Mouse (Mus musculus) adipocyte (in vitro differentiated cells): ENCODE measurements around the gene Vpreb3.

ENCODE experiments used
- DNase-seq: peaks from one replicate; pipeline ENCODE4 v3.0.0-alpha.2; 2016; ENCODE audit warnings: low spot score

Vpreb3 gene

DNA sequence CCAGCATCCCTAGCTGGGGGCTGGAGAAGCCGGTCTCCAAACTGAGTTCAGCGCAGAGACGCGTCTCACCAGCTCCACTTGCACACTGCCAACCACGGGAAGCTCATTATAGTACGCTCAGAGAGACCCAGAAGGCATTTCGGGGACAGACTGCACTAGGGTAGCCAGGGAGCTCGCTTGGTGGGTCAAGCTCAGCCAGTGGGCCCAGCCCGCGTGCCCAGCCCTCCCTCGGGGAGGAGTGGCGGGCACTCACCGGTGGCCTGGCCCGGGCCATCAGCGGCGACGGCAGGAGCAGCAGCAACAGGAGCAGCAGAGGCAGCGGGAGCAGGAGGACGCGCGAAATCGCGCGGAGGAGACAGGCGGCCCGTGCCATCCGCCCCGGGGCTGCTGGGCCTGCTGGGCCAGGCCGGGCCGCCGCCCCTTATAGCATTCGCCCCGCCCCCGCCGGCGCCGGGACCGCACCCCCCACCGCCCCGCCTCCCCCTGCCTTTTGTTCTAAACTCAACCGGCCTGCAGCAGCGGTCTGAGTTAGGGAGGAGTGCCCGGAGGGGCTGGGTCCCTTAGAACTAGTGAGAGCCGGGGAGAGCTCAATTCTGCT lies 10.7 kb upstream of the Vpreb3 start:
- DNase-seq: peak; percentile 54

DNA sequence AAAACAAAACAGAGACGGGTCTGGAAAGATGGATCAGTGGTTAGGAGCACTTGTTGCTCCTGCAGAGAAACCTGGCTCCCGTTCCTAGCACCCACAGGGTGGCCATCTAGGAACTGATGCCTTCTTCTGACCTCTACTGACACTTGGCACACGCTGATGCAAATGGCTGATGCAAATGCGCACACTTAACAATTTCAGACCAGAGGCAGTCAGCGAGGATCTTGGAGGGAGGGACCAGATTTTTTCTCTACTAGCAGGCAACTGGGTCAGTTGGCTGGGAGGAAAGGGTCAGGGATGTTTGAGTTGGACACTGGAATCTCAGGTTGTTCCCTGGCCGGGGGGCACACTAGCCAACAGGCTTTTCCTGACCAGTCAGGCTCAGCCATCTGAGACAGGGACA lies 10.0 kb upstream of the Vpreb3 start, which contains the start of gene Chchd10:
Chchd10 (plus strand) TSS at position 240 of the 400 bp plus-strand sequence.
- no peak for DNase-seq

DNA sequence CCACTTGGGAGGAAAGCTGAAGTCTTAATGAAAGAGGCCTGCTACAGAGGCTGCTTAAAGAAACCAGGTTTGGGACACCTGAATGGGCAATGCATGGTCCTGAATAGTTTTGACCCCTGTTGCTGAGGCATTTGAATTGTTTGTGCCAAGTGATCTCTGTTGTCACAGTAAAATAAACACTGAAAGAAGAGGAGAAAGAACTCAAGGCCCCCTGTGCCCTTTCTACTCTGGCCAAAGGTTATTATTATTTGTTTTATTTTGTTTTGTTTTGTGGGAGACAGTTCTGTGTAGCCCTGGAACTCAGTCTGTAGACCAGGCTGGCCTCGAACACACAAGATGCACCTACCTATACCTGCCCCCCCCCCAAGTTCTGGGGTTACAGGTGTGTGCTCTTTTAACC lies 7.9 kb upstream of the Vpreb3 start:
- no peak for DNase-seq

DNA sequence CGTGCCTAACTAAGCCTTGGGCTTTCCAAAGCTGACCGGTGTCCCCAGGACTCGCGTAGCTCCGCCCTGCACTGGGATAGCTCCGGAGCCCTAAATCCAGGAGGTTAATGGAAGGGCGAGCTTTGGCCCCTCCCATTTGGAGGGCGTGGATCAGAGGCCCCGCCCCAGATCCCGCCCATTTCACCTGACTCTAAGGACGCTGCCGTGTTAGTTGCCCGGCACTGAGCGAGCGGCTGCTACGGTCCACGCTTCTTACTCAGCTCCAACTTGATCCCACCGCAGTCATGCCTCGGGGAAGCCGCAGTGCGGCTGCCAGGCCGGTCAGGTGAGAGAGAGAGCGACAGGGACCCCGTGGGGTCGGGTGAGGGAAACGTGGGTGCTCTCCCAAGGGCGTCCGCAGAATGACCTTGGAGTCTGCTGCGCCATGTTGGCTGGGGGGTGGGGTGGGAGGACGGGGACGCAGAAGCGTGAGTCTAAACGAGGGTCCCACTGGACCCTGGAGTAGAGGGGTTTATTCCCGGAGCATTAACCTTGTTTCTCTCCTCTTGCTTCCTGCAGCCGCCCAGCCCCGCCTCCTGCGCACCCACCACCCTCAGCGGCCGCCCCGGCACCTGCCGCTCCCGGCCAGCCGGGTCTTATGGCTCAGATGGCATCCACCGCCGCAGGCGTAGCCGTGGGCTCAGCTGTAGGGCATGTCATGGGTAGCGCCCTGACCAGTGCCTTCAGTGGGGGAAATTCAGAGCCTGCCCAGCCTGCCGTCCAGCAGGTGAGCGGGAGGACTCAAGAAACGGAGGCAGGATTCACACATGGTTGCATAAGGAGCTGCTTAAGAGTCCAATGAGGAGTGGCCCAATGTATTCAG lies 6.9 kb upstream of the Vpreb3 start, which contains the start of gene Mmp11:
Mmp11 (minus strand) TSS at position 817 of the 862 bp plus-strand sequence.
- no peak for DNase-seq

DNA sequence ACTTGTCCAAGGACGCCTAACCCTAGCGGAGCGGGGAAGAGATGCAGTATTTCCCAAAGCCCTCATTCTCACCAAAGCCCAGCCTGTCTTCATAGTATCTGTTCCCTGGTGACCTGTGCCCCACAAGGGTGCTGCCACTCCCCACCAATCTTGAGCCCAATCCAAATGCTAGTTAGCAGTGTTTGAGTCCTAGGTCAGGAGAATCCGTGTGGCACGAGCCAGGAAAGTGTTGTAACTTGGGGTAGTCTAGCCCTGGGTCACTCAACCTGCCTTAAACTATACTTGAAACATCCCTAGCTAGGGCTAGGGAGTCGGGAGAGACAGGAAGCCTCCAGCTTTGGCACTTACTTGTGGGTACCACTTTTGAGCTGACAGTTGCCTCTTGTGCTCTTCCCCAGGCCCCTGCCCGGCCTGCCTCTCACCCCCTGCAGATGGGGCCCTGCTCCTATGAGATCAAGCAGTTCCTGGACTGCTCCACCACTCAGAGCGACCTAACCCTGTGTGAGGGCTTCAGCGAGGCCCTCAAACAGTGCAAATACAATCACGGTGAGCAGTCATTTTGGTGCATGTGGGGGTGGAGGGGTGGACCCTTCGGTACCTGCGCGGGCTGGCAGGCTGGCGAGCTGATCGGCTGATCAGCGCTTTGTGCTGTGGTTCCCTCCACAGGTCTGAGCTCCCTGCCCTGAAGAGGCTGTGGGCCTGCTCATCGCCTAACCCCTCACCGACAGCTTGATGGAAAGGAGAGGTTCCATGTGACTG lies 5.8 kb upstream of the Vpreb3 start:
- DNase-seq: peak; percentile 66

DNA sequence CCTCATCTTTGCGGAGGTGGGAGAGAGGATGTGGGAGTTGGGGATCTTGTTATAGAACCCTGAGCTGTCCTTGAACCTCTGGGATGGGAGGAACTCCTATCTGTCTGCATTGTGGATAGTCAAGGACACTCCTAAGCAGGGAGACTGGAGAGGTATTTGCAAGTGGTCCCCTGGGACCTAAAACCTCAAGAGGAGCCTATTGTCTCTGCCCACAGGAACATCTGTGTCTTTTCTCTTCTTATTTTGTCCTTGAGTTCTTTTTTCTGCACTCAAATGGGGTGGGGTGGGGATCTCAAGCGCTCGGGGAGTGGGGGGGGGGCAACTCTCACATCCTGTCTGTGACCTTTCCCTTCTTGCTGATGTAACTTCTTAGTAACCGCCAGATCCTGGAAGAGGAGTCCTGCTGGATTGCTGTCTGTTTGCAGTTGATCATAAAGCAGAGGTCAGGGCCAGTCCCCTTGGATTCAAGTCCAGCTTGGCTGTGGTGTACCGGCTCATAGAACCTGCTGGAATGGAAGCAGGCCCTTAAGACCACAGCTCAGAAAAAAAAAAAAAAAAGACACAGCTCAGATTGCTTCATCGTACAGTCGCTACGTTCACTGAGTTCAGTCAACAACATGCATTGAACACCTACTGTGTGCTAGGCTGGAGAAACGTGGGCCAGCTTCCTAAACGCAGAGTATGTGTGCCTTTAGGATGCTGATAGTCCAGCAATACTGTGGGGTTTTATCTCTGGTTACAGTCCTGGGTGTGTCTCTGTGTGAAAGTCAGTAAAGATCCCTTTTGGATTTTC lies 4.8 kb upstream of the Vpreb3 start:
- peak; percentile 46 for DNase-seq

DNA sequence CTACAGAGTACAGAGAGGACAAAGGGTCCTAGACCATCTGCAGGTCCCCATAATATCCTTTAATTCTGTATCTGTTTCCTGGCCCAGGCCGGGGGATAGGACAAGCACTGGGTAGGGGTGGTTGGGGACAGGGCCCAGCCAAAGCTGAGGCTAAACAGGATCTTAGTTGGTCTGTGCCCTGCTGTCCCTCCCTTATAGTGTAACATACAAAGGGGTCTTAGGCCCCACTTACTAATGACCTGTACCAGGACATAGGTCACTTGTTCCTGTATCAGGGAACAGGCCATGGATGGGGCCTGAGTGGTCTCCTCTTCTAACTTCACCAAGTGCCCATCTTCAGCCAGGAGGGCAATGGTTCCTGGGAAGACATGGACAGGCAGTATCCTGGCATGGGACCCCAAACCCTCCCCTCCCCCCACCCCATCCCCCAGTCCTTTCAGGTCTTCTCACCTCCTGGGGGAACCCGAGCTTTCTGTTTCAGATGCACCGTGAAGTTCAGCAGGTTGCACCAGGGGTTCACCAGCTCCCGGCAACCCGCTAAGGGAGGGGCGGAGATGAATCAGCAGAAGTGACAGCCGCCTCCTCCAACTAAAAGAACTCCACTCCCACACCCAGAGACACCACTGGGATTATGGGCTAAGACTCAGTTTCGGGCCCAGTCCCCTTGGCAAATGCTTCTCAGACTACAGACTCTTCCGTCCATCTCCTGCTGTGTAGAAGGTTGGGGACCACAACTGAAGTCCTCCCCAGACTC lies 3.2 kb upstream of the Vpreb3 start:
- DNase-seq: no peak

DNA sequence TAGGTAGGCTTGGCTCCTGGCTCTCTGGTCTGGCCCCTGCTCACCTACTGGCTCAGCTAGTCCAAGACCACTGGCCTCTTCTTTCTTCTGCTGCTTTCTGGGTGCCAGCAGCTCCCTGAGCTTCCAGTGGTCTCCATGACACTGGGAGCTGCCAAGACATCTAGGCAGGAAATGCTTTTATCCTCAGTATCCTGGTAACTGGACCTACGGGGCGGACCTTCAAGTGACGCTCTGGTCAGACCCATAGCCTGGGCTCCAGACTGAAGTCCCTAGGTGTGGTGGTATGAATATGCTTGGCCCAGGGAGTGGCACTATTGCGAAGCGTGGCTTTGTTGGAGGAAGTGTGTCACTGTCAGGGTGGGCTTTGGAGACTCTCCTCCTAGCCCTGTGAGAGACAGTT lies 2.3 kb upstream of the Vpreb3 start, which contains the start of gene Gm867:
Gm867 (minus strand) TSS at position 153 of the 400 bp plus-strand sequence.
- no peak for DNase-seq

DNA sequence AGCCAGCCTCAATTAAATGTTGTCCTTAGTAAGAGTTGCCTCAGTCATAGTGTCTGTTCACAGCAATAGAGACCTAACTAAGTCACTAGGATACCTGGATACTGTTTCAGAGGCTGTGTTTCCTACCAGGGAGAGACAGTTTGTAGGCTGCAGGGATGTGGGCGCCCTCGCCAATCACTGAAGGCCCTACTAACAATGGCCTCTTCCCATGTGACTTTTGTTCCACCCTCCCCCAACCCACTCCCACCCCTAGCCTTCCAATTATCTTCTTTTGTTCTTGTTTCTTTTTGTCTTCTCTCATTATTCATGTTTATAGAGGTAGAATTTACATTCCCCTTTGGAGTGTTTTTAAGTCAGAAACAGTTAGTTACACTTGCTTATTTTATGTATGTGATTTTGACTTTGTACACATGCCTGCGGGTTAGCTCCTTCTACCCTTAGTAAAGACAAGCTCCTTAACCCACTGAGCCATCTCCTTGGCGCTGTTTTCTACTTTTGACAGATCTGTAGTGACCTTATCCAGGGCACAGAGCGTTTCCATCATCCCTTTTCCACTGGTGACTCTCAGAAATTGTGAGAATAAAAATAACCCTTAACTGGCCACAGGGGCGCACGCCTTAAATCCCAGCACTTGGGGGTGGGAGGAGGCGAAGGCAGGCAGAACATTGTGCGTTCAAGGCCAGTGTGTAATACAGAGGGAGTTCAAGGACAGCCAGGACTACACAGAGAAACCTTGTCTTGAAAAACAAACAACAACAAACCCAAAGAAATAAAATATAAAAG lies 1.6 kb upstream of the Vpreb3 start:
- DNase-seq: no peak

DNA sequence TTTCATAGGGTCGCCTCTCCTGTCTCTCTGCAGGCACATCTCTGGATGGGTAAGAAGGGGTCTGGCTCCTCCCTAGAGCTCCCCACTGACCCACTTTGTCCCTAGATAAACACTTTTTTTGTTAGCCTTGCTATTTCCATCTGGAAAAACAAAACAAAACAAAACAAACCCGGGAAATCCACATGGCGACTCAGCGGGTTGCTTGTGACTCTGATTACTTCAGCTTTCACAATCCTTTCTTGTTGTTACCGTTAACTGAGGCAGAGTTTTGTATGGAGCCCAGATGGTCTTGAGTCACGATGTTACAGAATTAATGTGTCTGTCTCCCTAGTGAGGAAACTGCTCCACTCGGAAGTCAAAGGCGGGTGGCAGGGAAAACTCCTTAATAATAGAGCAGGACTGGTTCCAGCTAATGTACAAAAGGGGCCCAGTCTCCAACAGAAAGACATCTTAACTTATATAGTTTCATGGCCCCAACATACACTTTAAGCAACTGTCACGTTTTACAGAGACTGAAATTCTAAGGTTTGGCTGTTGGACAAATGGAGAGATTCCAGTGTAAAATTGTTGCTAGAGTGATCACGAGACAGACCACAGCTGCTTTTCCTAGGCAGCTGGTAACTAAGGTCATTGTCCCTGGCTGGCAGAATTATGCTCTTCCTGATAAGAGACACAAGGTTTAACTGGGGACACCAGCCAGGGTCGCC lies 1.4 kb downstream of the Vpreb3 start:
- peak; percentile 85 for DNase-seq

DNA sequence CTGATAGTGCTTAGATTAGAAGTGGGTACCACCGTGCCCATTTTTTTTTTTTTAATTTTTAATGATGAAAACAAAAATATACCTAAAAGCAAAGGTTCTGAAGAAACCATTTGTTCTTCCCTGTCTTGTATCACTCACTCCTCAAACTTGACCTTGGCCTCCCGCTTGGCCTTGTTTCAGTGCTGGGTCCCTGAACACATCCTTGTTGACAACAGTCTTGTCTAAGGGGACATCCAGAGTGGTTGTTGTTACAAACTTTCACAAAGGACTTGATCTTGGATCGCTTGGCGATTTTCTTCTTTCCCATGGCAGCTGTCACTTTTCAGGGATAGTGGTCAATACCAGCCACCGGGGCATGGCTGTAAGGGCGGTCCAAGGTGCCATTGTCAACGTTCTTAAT lies 2.4 kb downstream of the Vpreb3 start:
- no peak for DNase-seq

DNA sequence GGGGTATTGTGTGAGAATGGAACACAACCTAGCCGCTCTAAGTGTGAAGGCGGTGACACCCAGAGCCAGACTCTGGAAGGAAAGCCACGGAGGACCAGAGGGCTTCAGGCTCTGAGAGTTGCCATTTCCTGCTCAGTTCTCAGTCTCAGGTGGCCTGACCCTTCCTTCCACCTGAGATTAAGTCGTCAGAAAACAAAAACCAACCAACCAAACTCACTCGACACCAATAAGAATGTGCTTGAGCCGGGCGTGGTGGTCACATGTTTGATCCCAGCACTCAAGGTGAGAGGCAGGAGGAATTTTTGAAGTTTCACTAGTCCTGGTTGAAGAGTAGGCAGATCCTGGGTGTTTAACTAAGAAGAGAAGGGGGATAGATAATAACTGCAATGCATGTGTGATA lies 3.0 kb downstream of the Vpreb3 start:
- no peak for DNase-seq

DNA sequence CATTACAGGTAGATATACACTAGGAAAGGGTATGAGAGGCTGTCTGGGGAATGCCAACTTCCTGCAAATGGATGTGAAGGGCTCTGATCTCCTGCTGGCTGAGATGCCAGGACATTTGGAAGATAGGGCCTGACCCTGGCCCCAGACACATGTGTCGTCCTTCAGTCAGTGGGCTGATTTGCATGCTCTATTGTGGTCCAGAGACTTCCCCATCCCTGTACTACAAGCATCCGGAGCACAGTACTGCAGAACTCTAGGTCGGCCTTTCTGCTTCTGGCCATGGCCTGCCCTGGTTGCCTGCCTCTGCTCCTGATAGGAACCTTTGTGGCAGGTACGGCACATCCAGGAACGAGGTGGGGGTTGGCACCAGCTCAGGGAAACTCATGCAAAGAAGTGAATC lies 5.2 kb downstream of the Vpreb3 start:
- no peak for DNase-seq

DNA sequence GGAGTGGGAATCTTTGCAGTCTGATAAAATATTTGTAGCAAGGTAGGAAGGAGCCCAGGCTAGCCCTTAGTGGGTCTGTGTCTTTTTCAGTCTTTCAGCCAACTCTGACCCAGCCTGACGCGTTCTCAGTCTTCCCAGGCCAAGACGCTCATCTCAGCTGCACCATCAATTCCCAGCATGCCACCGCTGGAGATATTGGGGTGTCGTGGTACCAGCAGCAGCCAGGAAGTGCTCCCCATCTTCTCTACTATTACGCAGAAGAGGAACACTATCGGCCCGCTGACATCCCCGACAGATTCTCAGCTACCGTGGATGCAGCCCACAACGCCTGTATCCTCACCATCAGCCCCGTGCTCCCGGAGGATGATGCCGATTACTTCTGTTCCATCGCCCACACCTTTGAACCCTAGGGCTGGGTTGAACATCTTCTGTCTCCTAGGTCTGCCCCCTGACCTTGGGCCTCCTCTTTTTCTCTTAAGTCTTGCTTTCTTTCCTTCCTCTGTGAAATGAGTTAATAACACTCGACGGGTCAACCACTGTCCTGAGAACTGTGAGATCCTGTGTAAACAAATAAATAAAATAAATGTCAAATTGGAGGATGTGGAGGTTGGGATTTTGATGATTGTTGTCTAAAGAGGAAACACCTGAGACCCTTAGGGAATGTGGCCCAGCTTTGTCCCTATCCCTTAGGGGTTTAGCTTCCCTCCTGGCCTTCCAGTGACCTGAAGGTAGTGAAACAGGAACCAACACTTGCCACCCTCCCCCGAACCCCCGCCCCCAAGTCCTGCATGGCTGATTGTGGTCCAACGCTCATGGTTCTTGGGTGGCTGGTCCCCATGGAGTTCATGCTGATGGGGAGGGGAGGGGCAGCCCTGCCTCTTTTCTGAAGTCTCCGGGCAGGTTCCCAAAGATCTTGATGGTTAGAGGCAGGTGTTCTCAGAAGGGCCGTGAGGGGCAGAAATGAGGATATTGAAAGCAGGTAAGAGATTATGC lies 6.5 kb downstream of the Vpreb3 start:
- DNase-seq: no peak

DNA sequence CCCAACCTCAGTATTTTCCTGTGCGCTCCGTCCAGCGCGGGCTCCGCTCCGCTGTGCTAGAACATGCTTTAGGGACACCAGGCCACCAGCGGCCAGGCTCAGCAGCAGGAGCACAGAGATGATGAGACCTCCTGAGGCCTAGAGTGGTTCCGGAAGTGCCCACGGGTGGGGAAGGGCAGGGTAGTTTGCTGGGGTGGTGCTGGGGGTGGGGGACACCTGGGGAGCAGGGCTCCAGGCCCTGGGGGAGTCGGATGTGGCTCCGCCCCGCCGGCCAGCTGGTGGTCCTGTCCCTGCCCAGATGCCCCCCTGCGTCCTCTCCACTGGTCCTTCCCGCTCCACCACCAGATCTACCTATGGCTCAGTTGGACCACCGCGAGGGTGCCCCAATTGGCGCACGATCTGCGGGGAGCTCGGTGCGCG lies 7.9 kb downstream of the Vpreb3 start:
- DNase-seq: no peak

DNA sequence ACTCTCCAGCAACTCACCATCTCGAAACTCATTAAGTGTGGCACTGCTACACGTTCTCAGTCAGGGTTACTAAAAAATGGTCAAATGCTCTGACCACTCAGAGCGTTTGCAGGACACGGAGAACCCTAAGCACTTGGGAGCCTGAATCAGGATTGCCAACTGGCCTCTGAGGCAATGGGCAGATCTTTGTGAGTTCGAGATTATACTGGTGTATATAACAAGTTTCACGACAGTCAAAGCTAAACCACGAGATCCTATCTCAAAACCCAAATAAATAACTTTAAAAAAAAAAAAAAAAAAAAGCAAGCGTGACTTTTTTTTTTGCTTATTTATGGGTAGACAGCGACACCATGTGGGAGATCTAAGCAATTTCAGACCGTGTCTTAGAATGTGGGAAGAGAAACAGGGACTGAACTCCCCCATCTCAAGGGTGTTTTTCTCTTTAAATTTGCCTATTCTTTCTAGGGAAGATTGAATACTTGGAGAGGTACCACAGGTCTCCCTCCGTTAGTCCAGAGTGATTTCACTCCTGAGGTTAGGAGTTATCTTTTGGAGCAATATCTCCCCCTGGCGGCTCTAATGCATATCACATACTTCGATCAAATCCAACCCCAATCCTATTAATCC lies 8.7 kb downstream of the Vpreb3 start:
- peak; percentile 82 for DNase-seq

DNA sequence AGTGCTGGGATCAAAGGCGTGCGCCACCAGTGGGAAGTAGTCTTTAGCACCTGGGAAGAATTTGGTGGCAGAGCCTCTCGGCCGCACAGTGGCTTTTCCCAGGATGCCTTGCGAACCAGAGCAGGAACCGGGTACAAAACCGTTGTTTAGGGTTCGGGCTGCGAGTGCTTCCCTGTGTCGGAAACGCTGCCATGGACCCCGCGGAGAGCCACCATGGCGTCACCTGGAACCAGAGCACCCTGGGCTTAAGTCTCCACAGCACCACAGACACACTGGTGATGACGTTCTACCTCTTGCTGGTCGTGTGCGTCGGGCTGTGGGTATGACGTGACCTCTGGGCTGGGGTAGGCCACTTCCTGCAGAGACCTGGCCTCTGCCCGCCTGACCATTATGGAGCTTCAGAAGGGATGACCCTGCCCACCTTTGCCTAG lies 11.5 kb downstream of the Vpreb3 start, which contains the start of gene Gm5134:
Gm5134 (plus strand) TSS at position 134 of the 431 bp plus-strand sequence.
- no peak for DNase-seq

DNA sequence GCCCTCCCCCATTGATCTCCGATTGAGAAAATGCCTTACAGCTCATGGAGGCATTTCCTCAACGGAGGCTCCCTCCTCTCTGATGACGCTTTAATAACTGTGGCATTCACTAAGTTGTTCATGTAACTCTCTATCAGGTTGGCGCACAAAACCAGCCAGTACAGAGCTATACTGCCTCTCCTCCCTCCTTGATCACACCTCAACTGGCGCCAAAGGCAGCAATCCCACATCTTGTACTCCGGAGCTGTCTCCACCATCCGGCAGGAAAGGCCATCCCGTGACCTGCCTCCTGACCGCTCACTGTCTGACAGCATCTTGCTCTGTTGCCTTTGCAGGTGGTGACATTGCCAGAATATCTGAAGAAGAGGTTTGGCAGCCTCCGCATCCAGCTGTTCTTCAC lies 31.0 kb downstream of the Vpreb3 start:
- DNase-seq: no peak
